Mouse (Mus musculus) neural tube, embryonic 15.5 days (tissue): ENCODE results near the gene Arsg. TPM values are rescaled to one million over a fixed set of nuclear protein-coding genes. Genes with fewer than 3 reads are reported as not detected.
A peak's percentile ranks its signal among the peaks of the same experiment; 100 is the strongest.

ENCODE experiments used
- ATAC-seq: fragments of 200-750 bp; cut with Nextera tagmentation; 2 replicates; pipeline ENCODE4 v1.8.0; 2017; ENCODE audit warnings: mild to moderate bottlenecking, moderate TSS enrichment, moderate library complexity; ENCODE audit not compliant: low FRiP score
- H3K27ac ChIP-seq: fragments of 300-500 bp; sonication (generic); replicated peaks from 2 replicates; pipeline ENCODE4 v1.5.1; 2015; ENCODE audit warnings: mild to moderate bottlenecking, inconsistent platforms
- H3K27me3 ChIP-seq: fragments of 300-500 bp; sonication (generic); replicated peaks from 2 replicates; pipeline ENCODE4 v1.6.1; 2015; ENCODE audit warnings: inconsistent platforms
- H3K36me3 ChIP-seq: fragments of 300-500 bp; sonication (generic); 2 replicates; pipeline ENCODE4 v1.6.1; 2015; ENCODE audit warnings: inconsistent platforms
- H3K4me1 ChIP-seq: fragments of 300-500 bp; sonication (generic); 2 replicates; pipeline ENCODE4 v1.6.1; 2015; ENCODE audit warnings: inconsistent platforms
- H3K4me2 ChIP-seq: fragments of 300-500 bp; sonication (generic); 2 replicates; pipeline ENCODE4 v1.6.1; 2015; ENCODE audit warnings: inconsistent platforms, mild to moderate bottlenecking, moderate library complexity
- H3K4me3 ChIP-seq: fragments of 300-500 bp; sonication (generic); replicated peaks from 2 replicates; pipeline ENCODE4 v1.5.1; 2015; ENCODE audit warnings: mild to moderate bottlenecking, inconsistent platforms
- H3K9ac ChIP-seq: fragments of 300-500 bp; sonication (generic); replicated peaks from 2 replicates; pipeline ENCODE4 v1.6.1; 2015; ENCODE audit warnings: mild to moderate bottlenecking, inconsistent platforms
- H3K9me3 ChIP-seq: fragments of 300-500 bp; sonication (generic); replicated peaks from 2 replicates; pipeline ENCODE4 v1.6.1; 2016; ENCODE audit warnings: inconsistent platforms
- WGBS: fragments of 180-500 bp; shearing (Covaris S2); methylation state at CpG from one replicate; pipeline ENCODE4 v1.1.7; 2015; ENCODE audit warnings: mixed read lengths; 5-methylcytosine and 5-hydroxymethylcytosine counted together
- polyA plus RNA-seq: library from polyadenylated mRNA; unstranded; fragments of >200 nt; fragmentation: Nextera tagmentation; extraction: Ambion mirVana; gene quantifications from 2 replicates; pipeline ENCODE4 v1.2.1, GENCODE M21; 2015

Arsg gene
- polyA plus RNA-seq, 1 experiment from 2014 or later, result 2.8 TPM

GRCm38 (mm10) chr11:109470921-109471861 lies 2.0 kb upstream of the Arsg start:
- ATAC-seq, result no peak
- Histone ChIP-seq H3K9me3 (no peaks in the 10 kb centered on the region), H3K27me3 (no peaks in the 10 kb centered on the region), H3K9ac (0 out of 2 replicates have a peak overlapping the region, but pooled peaks have one; percentile 84), H3K4me1 (peaks cover 24% of the 10 kb centered on the region), H3K27ac (no peak overlapping the region), H3K36me3 (no peaks in the 10 kb centered on the region), H3K4me3 (peak overlapping the region; percentile 79; the same call in 1 of the 2 replicates), H3K4me2 (peak overlapping the region; percentile 93)
- WGBS, result 34% methylated on average over 15 of the region's 15 CpGs

DNA sequence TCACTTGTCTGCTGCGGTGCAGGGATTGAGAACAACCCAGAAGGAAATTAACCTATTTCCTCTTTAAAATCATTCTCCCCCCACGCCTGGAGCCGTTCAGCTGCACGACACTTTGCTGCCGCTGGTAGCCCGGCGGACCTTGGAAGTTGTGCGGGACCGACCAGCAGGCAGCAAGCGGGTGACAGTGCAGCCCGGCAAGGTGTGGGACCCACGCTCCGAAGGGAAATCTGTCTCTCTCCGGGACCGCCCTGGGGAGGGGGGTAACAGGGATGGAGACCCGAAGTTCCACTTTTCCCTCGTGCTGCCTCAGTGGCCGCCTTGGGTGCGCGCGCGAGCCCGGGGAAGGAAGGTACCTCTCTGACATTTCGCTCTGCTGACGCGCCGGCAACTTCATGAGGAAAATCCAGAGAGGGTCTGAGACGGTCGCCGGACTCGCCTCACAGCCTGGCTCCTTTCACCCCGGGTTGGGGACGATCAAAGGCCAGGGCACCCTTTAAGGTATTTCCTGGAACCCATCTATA lies 943 bp upstream of the Arsg start:
- H3K4me1 ChIP-seq, result peaks cover 24% of the 10 kb centered on the region
- H3K9ac ChIP-seq, result peak overlapping the region; percentile 84
- H3K27me3 ChIP-seq, result no peaks in the 10 kb centered on the region
- H3K9me3 ChIP-seq, result no peaks in the 10 kb centered on the region
- no peaks in the 10 kb centered on the region for H3K36me3 ChIP-seq
- ATAC-seq, result no peak
- under 1% methylated on average over 33 of the region's 33 CpGs for WGBS
- H3K4me2 ChIP-seq, result peak overlapping the region; percentile 93
- peak overlapping the region; percentile 37; the same call in 1 of the 2 replicates for H3K27ac ChIP-seq
- H3K4me3 ChIP-seq, result peak overlapping the region; percentile 79

DNA sequence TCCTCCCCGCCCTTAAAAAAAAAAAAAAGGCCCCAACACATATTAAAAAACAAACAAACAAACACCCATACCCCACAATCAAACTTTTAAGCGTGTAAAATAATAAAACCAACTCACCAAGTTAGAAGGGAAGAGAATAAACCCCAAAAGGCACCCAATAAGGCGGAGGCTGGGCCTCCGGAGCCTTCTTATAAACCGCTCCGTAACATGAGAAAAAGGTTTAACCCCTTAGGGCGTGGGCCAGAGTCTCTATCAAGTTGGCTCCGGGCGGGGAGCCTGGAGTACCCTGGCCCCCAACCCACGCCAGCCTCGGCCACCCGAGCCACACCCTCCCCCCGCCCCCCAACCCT lies 378 bp upstream of the Arsg start:
- Histone ChIP-seq H3K27me3 (no peaks in the 10 kb centered on the region), H3K9me3 (no peaks in the 10 kb centered on the region), H3K4me2 (peak overlapping the region; percentile 93), H3K4me3 (peak overlapping the region; percentile 79), H3K4me1 (peaks cover 24% of the 10 kb centered on the region), H3K9ac (peak overlapping the region; percentile 84), H3K27ac (peak overlapping the region; percentile 95), H3K36me3 (no peaks in the 10 kb centered on the region)
- peak; percentile 45 for ATAC-seq
- 0% methylated on average over 12 of the region's 13 CpGs for WGBS

- Histone ChIP-seq H3K27me3 (no peaks in the 10 kb centered on the region), H3K9me3 (no peaks in the 10 kb centered on the region), H3K4me3 (peak overlapping the region; percentile 79), H3K4me1 (peaks cover 24% of the 10 kb centered on the region), H3K9ac (peak overlapping the region; percentile 84), H3K27ac (peak overlapping the region; percentile 95), H3K36me3 (no peaks in the 10 kb centered on the region), H3K4me2 (peak overlapping the region; percentile 93)
- ATAC-seq, result peak; percentile 43
- WGBS, result 12% methylated on average over 14 of the region's 14 CpGs
Measured at GRCm38 (mm10) chr11:109474086-109474742, 1.0 kb downstream of the Arsg start.

DNA sequence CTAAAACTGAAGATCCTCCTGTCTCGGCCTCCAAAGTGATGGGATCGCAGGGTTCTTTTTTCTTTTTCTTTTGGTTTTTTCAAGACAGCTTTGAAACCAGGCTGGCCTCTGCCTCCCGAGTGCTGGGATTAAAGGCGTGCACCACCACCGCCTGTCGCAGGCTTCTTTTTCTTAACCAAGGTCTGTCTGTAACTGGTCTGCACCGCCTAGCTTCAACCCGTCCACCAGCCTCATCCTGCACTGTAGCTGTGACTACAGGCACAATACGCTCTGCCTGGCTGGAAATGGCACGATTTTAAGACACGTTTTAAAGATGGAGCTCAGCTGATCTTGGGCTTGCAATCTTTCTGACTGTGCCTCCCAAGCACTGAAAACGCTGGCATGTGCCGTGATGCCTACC lies 1.7 kb downstream of the Arsg start:
- no peak overlapping the region for H3K9ac ChIP-seq
- H3K27me3 ChIP-seq, result no peaks in the 10 kb centered on the region
- H3K4me1 ChIP-seq, result peaks cover 24% of the 10 kb centered on the region
- 82% methylated on average over 13 of the region's 13 CpGs for WGBS
- H3K27ac ChIP-seq, result no peak overlapping the region
- no peak for ATAC-seq
- H3K9me3 ChIP-seq, result no peaks in the 10 kb centered on the region
- no peaks in the 10 kb centered on the region for H3K36me3 ChIP-seq
- H3K4me2 ChIP-seq, result no peak overlapping the region
- no peak overlapping the region for H3K4me3 ChIP-seq

GRCm38 (mm10) chr11:109475717-109476116 lies 2.5 kb downstream of the Arsg start:
- H3K27ac ChIP-seq, result no peak overlapping the region
- H3K9ac ChIP-seq, result no peak overlapping the region
- H3K9me3 ChIP-seq, result no peaks in the 10 kb centered on the region
- no peak for ATAC-seq
- H3K4me1 ChIP-seq, result peaks cover 24% of the 10 kb centered on the region
- 66% methylated on average over 4 of the region's 4 CpGs for WGBS
- no peak overlapping the region for H3K4me3 ChIP-seq
- no peaks in the 10 kb centered on the region for H3K36me3 ChIP-seq
- no peaks in the 10 kb centered on the region for H3K27me3 ChIP-seq
- no peak overlapping the region for H3K4me2 ChIP-seq

DNA sequence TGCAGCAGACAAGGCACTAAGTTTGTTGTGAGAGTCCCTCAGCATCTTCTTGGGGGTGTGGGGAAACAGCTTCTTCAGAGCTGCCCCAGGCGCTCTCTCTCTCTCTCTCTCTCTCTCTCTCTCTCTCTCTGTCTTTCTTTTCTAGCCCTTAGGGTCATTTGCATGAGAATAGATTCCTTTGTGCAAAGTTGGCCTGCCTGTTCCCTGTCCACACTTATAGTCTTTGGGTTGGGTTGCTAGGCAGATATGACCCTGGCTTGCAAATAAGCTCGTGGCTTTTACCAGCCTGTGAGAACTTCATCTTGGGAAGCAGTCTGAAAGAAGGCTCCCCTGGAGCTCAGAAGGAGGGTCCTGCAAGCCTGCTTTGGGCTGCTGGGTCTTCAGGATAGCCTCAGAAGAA lies 3.1 kb downstream of the Arsg start:
- H3K27ac ChIP-seq, result 0 out of 2 replicates have a peak overlapping the region, but pooled peaks have one; percentile 35

GRCm38 (mm10) chr11:109476653-109477052 lies 3.5 kb downstream of the Arsg start:
- H3K4me3 ChIP-seq, result no peak overlapping the region
- H3K27ac ChIP-seq, result 0 out of 2 replicates have a peak overlapping the region, but pooled peaks have one; percentile 35

More for the DNA sequence above, 3.1 kb downstream of the Arsg start:
- WGBS, result 12% methylated on average over 2 of the region's 2 CpGs
- ATAC-seq, result no peak
- H3K9ac ChIP-seq, result no peak overlapping the region
- H3K4me3 ChIP-seq, result no peak overlapping the region
- no peak overlapping the region for H3K4me2 ChIP-seq
- peaks cover 20% of the 10 kb centered on the region for H3K4me1 ChIP-seq
- no peaks in the 10 kb centered on the region for H3K36me3 ChIP-seq
- no peaks in the 10 kb centered on the region for H3K27me3 ChIP-seq
- H3K9me3 ChIP-seq, result no peaks in the 10 kb centered on the region

DNA sequence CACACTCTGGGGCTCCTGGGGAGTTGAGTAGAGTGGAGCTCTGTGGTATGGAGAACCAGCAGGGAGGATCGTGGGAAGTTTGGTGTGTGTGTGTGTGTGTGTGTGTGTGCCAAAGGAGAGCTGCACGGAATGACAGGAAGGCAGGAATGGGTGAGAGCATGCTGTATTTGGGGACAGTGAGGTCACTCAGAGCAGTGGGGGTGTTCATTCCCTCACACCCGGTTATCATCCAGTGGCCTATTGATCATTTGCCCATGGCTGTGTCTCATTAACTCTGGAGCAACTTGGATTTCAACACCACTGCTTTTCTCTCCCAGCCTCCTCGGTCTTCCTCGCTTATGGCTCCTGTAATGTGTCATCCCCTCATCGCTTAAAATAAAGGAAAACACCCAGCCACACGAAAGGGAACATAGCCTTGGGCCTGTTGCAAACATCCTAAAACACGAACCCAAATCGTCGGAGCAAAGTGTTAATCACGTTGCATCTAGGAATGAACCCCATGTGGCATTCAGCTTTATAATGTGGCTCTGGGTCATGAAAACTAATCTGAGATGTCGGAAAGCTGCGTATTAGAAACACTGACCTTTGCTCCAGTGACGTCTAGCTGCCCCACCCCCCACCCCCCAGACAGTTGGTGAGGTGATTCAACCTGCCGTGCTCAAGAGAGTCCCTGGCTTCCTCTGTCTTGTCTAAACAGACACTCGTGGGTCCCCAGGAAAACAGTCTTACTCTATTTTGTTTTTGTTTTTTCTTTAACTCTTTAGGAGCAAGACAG lies 4.6 kb downstream of the Arsg start:
- H3K4me1 ChIP-seq, result peaks cover 7% of the 10 kb centered on the region
- no peak overlapping the region for H3K9ac ChIP-seq
- no peaks in the 10 kb centered on the region for H3K36me3 ChIP-seq

More at GRCm38 (mm10) chr11:109476653-109477052, 3.5 kb downstream of the Arsg start:
- no peak overlapping the region for H3K9ac ChIP-seq
- H3K27me3 ChIP-seq, result no peaks in the 10 kb centered on the region
- no peaks in the 10 kb centered on the region for H3K36me3 ChIP-seq
- H3K4me1 ChIP-seq, result peaks cover 16% of the 10 kb centered on the region
- H3K4me2 ChIP-seq, result no peak overlapping the region
- no peaks in the 10 kb centered on the region for H3K9me3 ChIP-seq
- WGBS, result 35% methylated on average over 6 of the region's 6 CpGs
- no peak for ATAC-seq

GRCm38 (mm10) chr11:109479575-109480285 lies 6.6 kb downstream of the Arsg start:
- Histone ChIP-seq H3K4me1 (no peaks in the 10 kb centered on the region), H3K27ac (no peak overlapping the region), H3K36me3 (no peaks in the 10 kb centered on the region), H3K9ac (no peak overlapping the region), H3K9me3 (no peaks in the 10 kb centered on the region), H3K4me2 (no peak overlapping the region), H3K4me3 (no peak overlapping the region), H3K27me3 (no peaks in the 10 kb centered on the region)
- 42% methylated on average over 16 of the region's 16 CpGs for WGBS
- ATAC-seq, result no peak

More for the DNA sequence above, 4.6 kb downstream of the Arsg start:
- ATAC-seq, result no peak
- H3K4me2 ChIP-seq, result no peak overlapping the region
- no peak overlapping the region for H3K27ac ChIP-seq
- H3K27me3 ChIP-seq, result no peaks in the 10 kb centered on the region
- 56% methylated on average over 16 of the region's 16 CpGs for WGBS
- H3K4me3 ChIP-seq, result no peak overlapping the region
- H3K9me3 ChIP-seq, result no peaks in the 10 kb centered on the region
